ENCODE assay signal across 8 mouse cellular contexts in genomic region chr12:85110011-85110697, GRCm38 (mm10). TPM values are rescaled to one million over a fixed set of nuclear protein-coding genes. Genes with fewer than 3 reads are reported as not detected.
DNase-seq lines count a peak whose midpoint lies in the region; ATAC-seq and TF ChIP-seq lines count a peak whose summit lies in the region.

No protein-coding gene starts in this region.

- H3K4me3 ChIP-seq in thymus, adult 2 months (ENCODE audit: control insufficient read depth, insufficient read depth, low read length), result peak overlapping the region; percentile 91
- peak overlapping the region; percentile 81 for H3K4me3 ChIP-seq in hindbrain, embryonic 12.5 days
- peak overlapping the region; percentile 93 for H3K4me3 ChIP-seq in lung, embryonic 16.5 days (ENCODE audit: low read length)

- peak; percentile 48 for DNase-seq in adrenal gland, postnatal 10 days
- no peak for DNase-seq in adrenal gland, postnatal 25 days
- DNase-seq in thymus, adult 2 months, result peak; percentile 21
- no peak for DNase-seq in thymus, postnatal 10 days (ENCODE audit: low spot score in 2 of 2)
- DNase-seq in layer of hippocampus, adult 9-10 months (ENCODE audit: low spot score), result no peak

- ATAC-seq in hindbrain, embryonic 12.5 days (ENCODE audit: low FRiP score), result peak; percentile 49
- peak; percentile 50 for ATAC-seq in lung, embryonic 16.5 days (ENCODE audit: low read depth)
- no peak for ATAC-seq in inflammation-experienced regulatory T-cells, adult 6 months

- 0 out of 2 replicates have a peak, but pooled peaks cover 1% of the 10 kb centered on the region for H3K36me3 ChIP-seq in thymus, adult 2 months (ENCODE audit: control insufficient read depth, insufficient read depth, low read length)
- peaks cover 3% of the 10 kb centered on the region; the same call in 1 of the 2 replicates for H3K36me3 ChIP-seq in hindbrain, embryonic 12.5 days
- H3K36me3 ChIP-seq in lung, embryonic 16.5 days (ENCODE audit: control insufficient read depth, insufficient read depth, low read length), result no peaks in the 10 kb centered on the region

- H3K4me2 ChIP-seq in hindbrain, embryonic 12.5 days (replicated peaks), result peak overlapping the region; percentile 75
- H3K4me2 ChIP-seq in lung, embryonic 16.5 days (ENCODE audit: low read depth, low read length), result peak overlapping the region; percentile 80

- H3K27ac ChIP-seq in thymus, adult 2 months (ENCODE audit: control insufficient read depth, insufficient read depth, low read length), result peak overlapping the region; percentile 21; the same call in 1 of the 2 replicates
- peak overlapping the region; percentile 78 for H3K27ac ChIP-seq in hindbrain, embryonic 12.5 days
- peak overlapping the region; percentile 91 for H3K27ac ChIP-seq in lung, embryonic 16.5 days (ENCODE audit: low read length)

- H3K9me3 ChIP-seq in hindbrain, embryonic 12.5 days (replicated peaks), result no peaks in the 10 kb centered on the region
- H3K9me3 ChIP-seq in lung, embryonic 16.5 days (ENCODE audit: control insufficient read depth, low read length), result no peaks in the 10 kb centered on the region

- WGBS in thymus, adult 2 months, result 13% methylated on average over 18 of the region's 18 CpGs
- WGBS in hindbrain, embryonic 12.5 days, result 15% methylated on average over 18 of the region's 18 CpGs
- 12% methylated on average over 18 of the region's 18 CpGs for WGBS in lung, embryonic 16.5 days

- H3K4me1 ChIP-seq in thymus, adult 2 months (replicated peaks; ENCODE audit: control insufficient read depth, insufficient read depth, low read length), result peaks cover 19% of the 10 kb centered on the region
- peaks cover 33% of the 10 kb centered on the region for H3K4me1 ChIP-seq in hindbrain, embryonic 12.5 days
- peaks cover 34% of the 10 kb centered on the region for H3K4me1 ChIP-seq in lung, embryonic 16.5 days (replicated peaks; ENCODE audit: control insufficient read depth, insufficient read depth, low read length)

- H3K27me3 ChIP-seq in thymus, adult 2 months (ENCODE audit: control insufficient read depth, insufficient read depth, low read length), result no peaks in the 10 kb centered on the region
- no peaks in the 10 kb centered on the region for H3K27me3 ChIP-seq in hindbrain, embryonic 12.5 days
- H3K27me3 ChIP-seq in lung, embryonic 16.5 days (ENCODE audit: control insufficient read depth, insufficient read depth, low read depth, low read length), result no peaks in the 10 kb centered on the region

- no peak for TF ChIP-seq POLR2A in thymus, adult 2 months (IDR thresholded peaks at IDR 0.05; ENCODE audit: control insufficient read depth, extremely low read depth, insufficient read depth, low read length, poor library complexity)

- H3K9ac ChIP-seq in hindbrain, embryonic 12.5 days, result peak overlapping the region; percentile 92
- peak overlapping the region; percentile 97 for H3K9ac ChIP-seq in lung, embryonic 16.5 days (ENCODE audit: low read length)

- no peak for TF ChIP-seq CTCF in thymus, adult 2 months (IDR thresholded peaks at IDR 0.05; ENCODE audit: borderline replicate concordance, control insufficient read depth, extremely low read depth, insufficient read depth, low read length, poor library complexity)

RNA-seq across cellular contexts. Expression of gene Prox2, which starts 0.4 kb away (rescaled TPM):
- 1 to 10 TPM; 6.2 to 7.5 TPM for total RNA-seq in adrenal gland, postnatal 10 days (2021)
- 3.1 and 6.2 TPM in 2 replicates for total RNA-seq in adrenal gland, postnatal 25 days (2021)
- polyA plus RNA-seq in thymus, adult 2 months (2012; rRNA removed), result 2.6 and 4.4 TPM in 2 replicates
- polyA plus RNA-seq in hindbrain, embryonic 12.5 days (2016; fragmentation: Nextera tagmentation; extraction: Ambion mirVana), result 3.2 and 4.0 TPM in 2 replicates
- polyA plus RNA-seq in lung, embryonic 16.5 days (2015; fragmentation: Nextera tagmentation; extraction: Ambion mirVana), result 6.3 and 6.4 TPM in 2 replicates
- 1 to 10 TPM; 2.1 to 4.4 (median 2.7) TPM for polyA plus RNA-seq in inflammation-experienced regulatory T-cells, adult 6 months (2017; shearing (Covaris generic))

RNA-seq across cellular contexts. Expression of gene Dlst, which starts 0.5 kb away (rescaled TPM):
- 100 to 1,000 TPM; 710 to 782 TPM for total RNA-seq in adrenal gland, postnatal 10 days (2021)
- 288 and 302 TPM in 2 replicates for total RNA-seq in adrenal gland, postnatal 25 days (2021)
- 131 and 135 TPM in 2 replicates for polyA plus RNA-seq in thymus, adult 2 months (2012; rRNA removed)
- polyA plus RNA-seq in hindbrain, embryonic 12.5 days (2016; fragmentation: Nextera tagmentation; extraction: Ambion mirVana), result 102 and 109 TPM in 2 replicates
- 110 TPM in 2 replicates for polyA plus RNA-seq in lung, embryonic 16.5 days (2015; fragmentation: Nextera tagmentation; extraction: Ambion mirVana)
- 10 to 100 TPM; 55.1 to 69.3 (median 63.1) TPM for polyA plus RNA-seq in inflammation-experienced regulatory T-cells, adult 6 months (2017; shearing (Covaris generic))

RNA-seq across cellular contexts. Expression of gene Rps6kl1, which starts 40.9 kb away (rescaled TPM):
- 1 to 10 TPM; 1.1 to 2.3 TPM for total RNA-seq in adrenal gland, postnatal 10 days (2021)
- total RNA-seq in adrenal gland, postnatal 25 days (2021), result 1.0 and 1.1 TPM in 2 replicates
- polyA plus RNA-seq in thymus, adult 2 months (2012; rRNA removed), result 3.7 and 11.4 TPM in 2 replicates
- polyA plus RNA-seq in hindbrain, embryonic 12.5 days (2016; fragmentation: Nextera tagmentation; extraction: Ambion mirVana), result 7.2 and 7.6 TPM in 2 replicates
- polyA plus RNA-seq in lung, embryonic 16.5 days (2015; fragmentation: Nextera tagmentation; extraction: Ambion mirVana), result 0.94 and 1.6 TPM in 2 replicates
- 1 to 10 TPM in 1 of 3 experiments, under 1 TPM in 2; 0.45 to 1.6 (median 0.72) TPM for polyA plus RNA-seq in inflammation-experienced regulatory T-cells, adult 6 months (2017; shearing (Covaris generic))

Comparison
In these comparisons a context has a peak if more than half of its experiments do, and no peak if none do; other contexts are left out.
1. DNase-seq: peak in adrenal gland, postnatal 10 days (single experiment) and thymus, adult 2 months (single experiment); none in adrenal gland, postnatal 25 days (single experiment), thymus, postnatal 10 days (0 of 2) and layer of hippocampus, adult 9-10 months (single experiment).
2. H3K27ac ChIP-seq: peak in every context shown above with its lines; median percentile 91 in lung, embryonic 16.5 days; 78 in hindbrain, embryonic 12.5 days; 21 in thymus, adult 2 months.
3. Peak in every context shown above with its lines, with median percentiles within 50 percentile points of each other: H3K4me3 ChIP-seq.